Mouse (Mus musculus): Measurements from ENCODE around the gene Rbbp5.

- TF ChIP-seq CTCF (IDR thresholded peaks at IDR 0.05; ENCODE audit: extremely low read depth, insufficient read length, insufficient replicate concordance, low read depth, low read length): no peak
- no peak for TF ChIP-seq POLR2A (IDR thresholded peaks at IDR 0.05; ENCODE audit: low read depth, low read length)
Observed at GRCm38 (mm10) chr1:132533840-132534239, 56.7 kb downstream of the Rbbp5 start.

All from small intestine, adult 2 months (tissue).